Mouse (Mus musculus) small intestine, adult 2 months (tissue): ENCODE data around the gene Dgkk.

Experiments
- CTCF ChIP-seq: fragments of 200-500 bp; IDR thresholded peaks from 2 replicates; pipeline ENCODE4 v1.5.1; 2012; ENCODE audit warnings: low read depth, mild to moderate bottlenecking, control low read depth, inconsistent platforms, low read length, moderate library complexity, mixed read lengths; ENCODE audit not compliant: insufficient replicate concordance, insufficient read length; ENCODE audit errors: extremely low read depth
- POLR2A ChIP-seq: fragments of 200-500 bp; IDR thresholded peaks from 2 replicates; pipeline ENCODE4 v1.6.1; 2012; ENCODE audit warnings: low read depth, mild to moderate bottlenecking, control low read depth, inconsistent platforms, low read length, moderate library complexity

DNA sequence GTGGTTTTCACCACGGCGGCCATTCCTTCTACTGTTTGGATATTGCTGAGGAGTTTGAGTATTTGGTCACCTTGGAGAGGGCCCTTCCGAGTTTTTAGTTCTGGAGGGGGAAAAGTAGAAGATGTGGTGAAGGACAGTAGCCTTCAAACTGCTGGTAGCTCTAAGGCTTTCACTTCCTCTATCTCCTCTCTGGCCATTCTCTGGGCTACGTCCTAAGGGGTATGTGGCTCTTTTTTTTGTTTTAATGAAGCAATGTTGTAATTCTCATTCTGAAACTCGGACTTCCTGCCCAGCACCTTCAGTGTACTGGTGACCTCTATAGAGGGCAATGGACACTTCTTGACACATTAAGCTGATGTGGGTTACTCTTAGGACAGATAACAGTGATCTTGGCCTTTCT, 75.0 kb downstream of the Dgkk start:
- TF ChIP-seq CTCF = no peak
- no peak for TF ChIP-seq POLR2A
